Mouse (Mus musculus): Measurements from ENCODE around the gene Nid1.
"Not testable (repeated sequence)": the region's sequence is repeated elsewhere in the genome, so short reads cannot be mapped to it uniquely, and the experiment has no call there.

- TF ChIP-seq CTCF, EP300 (IDR thresholded peaks at IDR 0.05; ENCODE audit: low read depth): not testable (repeated sequence)
Observed at GRCm38 (mm10) chr13:13436161-13436560, 1.2 kb upstream of the Nid1 start.

All from liver, embryonic 14.5 days (tissue).